Mouse (Mus musculus): ENCODE measurements around the gene Rnf115.

GRCm38 (mm10) chr3:96787784-96788183, 60.3 kb downstream of the Rnf115 start:
- TF ChIP-seq CTCF (IDR thresholded peaks at IDR 0.05; ENCODE audit: borderline replicate concordance, insufficient read depth, low read depth, low read length) (no peak), POLR2A (IDR thresholded peaks at IDR 0.05; ENCODE audit: borderline replicate concordance, insufficient read depth, low read length) (no peak)
